Mouse (Mus musculus) inflammation-experienced regulatory T-cells, adult 6 months (primary cell): ENCODE data around the gene Ajm1. TPM values are rescaled to one million over a fixed set of nuclear protein-coding genes. Genes with fewer than 3 reads are reported as not detected.

Source experiments
- ATAC-seq: one replicate; pipeline ENCODE4 v1.8.0; 2017
- polyA plus RNA-seq, 3 experiments: library from polyadenylated mRNA; unstranded; fragments of 100-300 nt; shearing (Covaris generic); gene quantifications; one replicate each; pipeline ENCODE4 v1.2.1; 2017

Gene Ajm1
- polyA plus RNA-seq, 3 experiments from 2014 or later = 0.07 TPM; not detected in 2

- no peak for ATAC-seq
Observed at GRCm38 (mm10) chr2:25583571-25583970, 2.0 kb upstream of the Ajm1 start.

- no peak for ATAC-seq
Observed at GRCm38 (mm10) chr2:25583120-25583481, 1.5 kb upstream of the Ajm1 start.

GRCm38 (mm10) chr2:25582466-25583119 lies 1.0 kb upstream of the Ajm1 start:
- ATAC-seq = no peak

GRCm38 (mm10) chr2:25581901-25582301 lies 344 bp upstream of the Ajm1 start:
- ATAC-seq = no peak

GRCm38 (mm10) chr2:25580621-25581101 lies 896 bp downstream of the Ajm1 start:
- no peak for ATAC-seq

GRCm38 (mm10) chr2:25579737-25580460 lies 1.7 kb downstream of the Ajm1 start:
- ATAC-seq = peak; percentile 57

- no peak for ATAC-seq
Observed at GRCm38 (mm10) chr2:25578796-25579736, 2.5 kb downstream of the Ajm1 start.

- ATAC-seq = no peak
Observed at GRCm38 (mm10) chr2:25577951-25578795, 3.4 kb downstream of the Ajm1 start.

GRCm38 (mm10) chr2:25576965-25577891 lies 4.3 kb downstream of the Ajm1 start:
- no peak for ATAC-seq

GRCm38 (mm10) chr2:25576028-25576850 lies 5.3 kb downstream of the Ajm1 start:
- ATAC-seq = no peak

- no peak for ATAC-seq
Observed at GRCm38 (mm10) chr2:25575432-25576027, 6.0 kb downstream of the Ajm1 start.

GRCm38 (mm10) chr2:25574579-25575431 lies 6.8 kb downstream of the Ajm1 start, which contains the start of the genes Mamdc4 and Phpt1:
Mamdc4 (minus strand) TSS chr2:25574845.
Phpt1 (minus strand) TSS chr2:25575224.
- peak; percentile 95 for ATAC-seq

- ATAC-seq = no peak
Observed at GRCm38 (mm10) chr2:25574136-25574535, 7.4 kb downstream of the Ajm1 start.

GRCm38 (mm10) chr2:25573068-25573467 lies 8.5 kb downstream of the Ajm1 start:
- no peak for ATAC-seq

GRCm38 (mm10) chr2:25571221-25571620 lies 10.3 kb downstream of the Ajm1 start:
- no peak for ATAC-seq

GRCm38 (mm10) chr2:25569323-25569722 lies 12.2 kb downstream of the Ajm1 start:
- no peak for ATAC-seq

GRCm38 (mm10) chr2:25568473-25569019 lies 13.0 kb downstream of the Ajm1 start:
- ATAC-seq = no peak

- ATAC-seq = no peak
Observed at GRCm38 (mm10) chr2:25566558-25566957, 15.0 kb downstream of the Ajm1 start.
